Mouse (Mus musculus) gastrocnemius, postnatal 14 days (tissue): ENCODE data around the gene Ap3b1. TPM values are rescaled to one million over a fixed set of nuclear protein-coding genes. Genes with fewer than 3 reads are reported as not detected.

Experiments used
- microRNA-seq, 2 experiments: library from miRNA; unstranded; fragments of <30 nt; microRNA quantifications; one replicate each; pipeline ENCODE4 v1.2.0; 2021
- total RNA-seq, 2 experiments: library from RNA; stranded (reverse); gene quantifications; 2 replicates each; pipeline ENCODE4 v1.2.3; 2021

Ap3b1 gene
- total RNA-seq, 2 experiments from 2014 or later = 18.6 to 19.3 TPM

Small RNAs within 50 kb of the gene (microRNA-seq; reads per million reads assigned to microRNA genes)
- gene Gm25109 = 0 to 0.50 reads per million in 2 experiments

Other genes with a start within 250 kb of the Ap3b1 start
- gene Scamp1, start 73.1 kb upstream of the Ap3b1 start, total RNA-seq = 10 to 100 TPM; 17.7 to 22.1 TPM